Mouse (Mus musculus): Measurements from ENCODE around the gene Kctd2.

GRCm38 (mm10) chr11:115462243-115462891 lies 42.4 kb downstream of the Kctd2 start, which contains the start of gene Slc16a5:
- no peak for TF ChIP-seq POLR2A (IDR thresholded peaks at IDR 0.05; ENCODE audit: borderline replicate concordance, control insufficient read depth, low read depth, low read length)
- no peak for TF ChIP-seq CTCF (IDR thresholded peaks at IDR 0.05; ENCODE audit: control insufficient read depth, insufficient read depth, low read length)

Data from bone marrow, adult 2 months (tissue).